Mouse (Mus musculus) lung, adult 18-20 months (tissue): ENCODE data around the gene Bloc1s5.
A peak's percentile ranks its signal among the peaks of the same experiment; 100 is the strongest.

ENCODE experiments used
- DNase-seq, 2 experiments: peaks; one replicate each; pipeline ENCODE4 v3.0.0; 2022; ENCODE audit warnings: mixed read lengths in 2 of 2

Gene Bloc1s5

DNA sequence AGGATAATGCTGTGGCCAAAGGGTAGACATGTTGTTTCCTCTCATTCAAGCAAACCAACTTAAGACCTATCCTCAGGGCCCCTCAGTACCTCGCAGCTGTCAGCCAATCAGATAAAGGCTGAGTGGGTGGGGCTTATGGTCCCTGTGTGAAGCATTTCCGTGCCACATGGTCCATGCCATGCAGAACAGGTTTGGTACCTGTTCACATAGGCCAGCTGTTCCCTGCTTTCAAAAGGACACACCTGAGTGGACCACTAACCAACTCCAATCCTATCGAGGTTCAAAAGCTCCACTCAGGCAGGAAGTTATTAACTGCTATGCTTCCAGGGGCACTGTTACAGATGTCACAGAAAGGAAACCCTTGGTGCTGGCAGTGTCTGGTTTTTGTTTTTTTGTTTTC, 80.7 kb downstream of the Bloc1s5 start:
- no peak for DNase-seq

DNA sequence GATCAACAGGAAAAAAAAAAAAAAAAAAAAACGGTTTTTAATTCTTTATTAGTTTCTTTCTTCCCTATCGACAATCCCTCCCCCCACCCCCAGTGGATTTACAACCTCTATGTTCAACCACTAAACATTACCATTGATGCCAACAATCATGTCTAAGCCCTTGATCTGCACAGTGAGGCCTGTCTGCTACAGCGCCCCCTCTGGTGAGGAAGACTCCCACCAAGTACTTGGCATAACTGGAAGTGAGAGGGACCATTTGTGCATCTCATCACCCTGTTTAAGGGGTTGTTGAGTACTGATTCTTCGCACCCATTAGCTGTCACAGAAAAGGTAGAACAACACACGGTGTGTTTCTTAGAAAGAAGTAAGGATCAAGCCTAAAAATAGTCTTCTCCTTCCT, 86.2 kb downstream of the Bloc1s5 start:
- no peak for DNase-seq

DNA sequence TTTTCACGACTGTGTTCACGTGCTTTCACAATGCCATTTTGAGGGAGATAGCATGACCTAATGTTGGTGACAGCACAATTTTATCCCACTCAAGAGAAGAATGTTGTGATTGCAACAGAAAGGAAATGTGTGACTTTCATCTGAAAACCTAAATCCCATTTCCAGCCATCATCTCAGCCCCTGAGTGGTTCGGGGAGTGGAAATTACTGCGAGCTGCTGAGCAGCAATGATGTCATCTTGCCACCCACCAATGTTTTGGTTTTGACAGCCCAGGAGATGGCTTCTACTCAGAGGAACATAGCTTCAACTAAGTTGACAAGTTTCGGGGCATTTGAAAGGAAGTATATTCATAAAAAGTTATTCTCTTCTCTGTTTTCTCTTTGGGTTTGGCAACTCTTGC, 87.2 kb downstream of the Bloc1s5 start:
- DNase-seq, result no peak

DNA sequence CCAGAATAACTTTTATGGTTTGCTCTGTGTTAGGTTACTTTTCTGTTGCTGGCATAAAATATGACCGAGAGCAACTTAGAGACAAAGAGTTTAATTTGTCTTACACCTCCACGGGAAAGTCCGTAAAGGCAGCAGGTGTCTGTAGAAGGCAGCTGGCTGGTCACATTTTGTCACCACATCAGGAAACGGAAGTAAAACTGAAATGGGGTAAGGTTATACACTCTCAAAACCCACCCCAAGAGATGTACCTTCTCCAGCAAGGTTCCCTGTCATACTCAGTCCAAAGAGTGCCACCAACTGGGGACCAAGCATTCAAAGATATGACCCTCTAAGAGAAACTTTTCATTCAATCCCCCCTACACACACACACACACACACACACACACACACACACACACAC, 88.2 kb downstream of the Bloc1s5 start:
- no peak for DNase-seq

DNA sequence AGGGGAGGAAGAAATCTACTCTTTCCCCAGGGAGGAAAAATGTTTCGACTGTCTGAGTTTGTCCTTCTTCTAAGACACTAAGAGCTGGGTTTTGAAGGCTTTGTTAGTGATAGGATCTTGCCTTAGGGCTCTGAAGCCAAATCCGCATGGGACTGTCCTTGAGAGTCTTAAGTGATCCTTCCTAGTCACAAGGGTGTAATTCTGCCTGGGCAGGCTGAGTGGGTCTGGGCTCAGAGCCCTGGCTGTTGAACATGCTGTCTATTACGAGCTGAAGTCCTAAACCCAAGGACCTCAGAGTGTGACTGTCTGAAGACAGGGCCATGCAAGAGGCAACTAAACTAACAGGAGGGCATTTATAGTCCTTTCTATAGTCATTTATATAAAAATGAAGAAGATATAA, 89.4 kb downstream of the Bloc1s5 start:
- peak; percentile 36 to 49 for DNase-seq

DNA sequence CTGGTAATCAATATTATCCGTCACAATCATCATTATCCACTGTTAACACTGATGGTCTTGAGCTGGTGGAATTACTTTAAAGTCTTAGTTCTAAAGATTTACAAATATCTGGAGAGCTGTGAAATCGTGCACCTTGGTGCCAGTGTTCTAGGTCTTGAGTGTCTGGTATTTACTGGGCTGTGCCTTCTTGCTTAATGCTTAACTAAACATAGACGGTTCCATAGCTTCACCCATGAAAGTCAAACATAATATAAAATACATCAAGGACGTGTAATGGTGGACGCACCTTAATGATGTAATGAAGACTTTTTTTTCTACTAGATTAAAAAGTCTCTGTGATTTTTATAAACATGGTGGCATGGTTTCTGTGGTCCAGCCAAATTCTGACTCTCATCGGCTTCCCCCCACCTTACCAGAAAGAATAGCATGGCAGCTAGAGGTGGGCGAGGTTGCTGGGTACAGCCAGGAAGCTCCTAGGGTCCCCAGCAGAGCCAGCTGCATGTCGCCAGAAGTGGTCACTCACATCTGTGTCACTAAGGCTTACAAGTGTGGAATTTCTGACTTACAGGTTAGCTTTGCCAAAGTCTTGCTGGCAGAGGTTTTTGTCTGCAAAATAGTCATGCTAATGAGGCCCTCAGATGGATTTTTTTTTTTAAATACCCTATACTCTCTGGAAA, 90.0 kb downstream of the Bloc1s5 start:
- DNase-seq, result no peak

DNA sequence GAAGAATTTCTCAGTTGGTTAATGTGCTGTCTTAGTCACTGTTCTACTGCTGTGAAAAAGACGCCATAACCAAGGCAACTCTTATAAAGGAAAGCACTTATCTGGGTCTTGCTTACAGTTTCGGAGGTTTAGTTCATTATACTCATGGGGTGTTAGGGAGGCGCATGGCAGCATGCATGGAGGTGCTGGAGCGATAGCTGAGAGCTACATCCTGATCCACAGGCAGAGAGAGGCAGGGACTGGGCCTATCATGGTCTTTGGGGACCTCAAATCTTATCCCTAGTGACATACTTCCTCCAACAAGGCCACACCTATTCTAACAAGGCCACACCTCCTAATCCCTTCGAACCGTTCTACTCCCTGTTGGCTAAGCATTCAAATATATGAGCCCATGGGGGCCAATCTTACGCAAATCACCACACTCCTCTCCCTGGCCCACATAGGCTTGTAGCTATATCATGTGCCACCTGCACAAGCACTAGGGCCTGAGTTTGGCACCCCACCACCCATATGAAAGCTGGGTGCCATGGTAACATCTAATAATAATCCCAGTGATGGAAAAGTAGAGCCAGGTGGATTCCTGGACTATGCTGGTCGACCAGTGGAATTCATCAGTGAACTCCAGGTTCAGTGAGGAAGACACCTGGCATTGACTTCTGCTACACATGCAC, 91.3 kb downstream of the Bloc1s5 start:
- DNase-seq, result no peak
